Mouse (Mus musculus) liver, adult 2 months (tissue): ENCODE measurements around the gene Cfl1.

ENCODE experiments used
- CTCF ChIP-seq: fragments of 200-500 bp; IDR thresholded peaks from 2 replicates; pipeline ENCODE4 v1.5.1; 2011; ENCODE audit warnings: low read depth, low read length, control low read depth
- POLR2A ChIP-seq: fragments of 200-500 bp; IDR thresholded peaks from 2 replicates; pipeline ENCODE4 v1.6.1; 2011; ENCODE audit warnings: low read length, control low read depth; ENCODE audit not compliant: insufficient read depth; ENCODE audit errors: extremely low read depth

GRCm38 (mm10) chr19:5447515-5448353 is 42.5 kb upstream of the Cfl1 start, which contains the start of gene Fosl1:
- TF ChIP-seq CTCF (no peak), POLR2A (no peak)
